8 mouse cellular contexts compared by ENCODE assay signal in the genomic region with DNA sequence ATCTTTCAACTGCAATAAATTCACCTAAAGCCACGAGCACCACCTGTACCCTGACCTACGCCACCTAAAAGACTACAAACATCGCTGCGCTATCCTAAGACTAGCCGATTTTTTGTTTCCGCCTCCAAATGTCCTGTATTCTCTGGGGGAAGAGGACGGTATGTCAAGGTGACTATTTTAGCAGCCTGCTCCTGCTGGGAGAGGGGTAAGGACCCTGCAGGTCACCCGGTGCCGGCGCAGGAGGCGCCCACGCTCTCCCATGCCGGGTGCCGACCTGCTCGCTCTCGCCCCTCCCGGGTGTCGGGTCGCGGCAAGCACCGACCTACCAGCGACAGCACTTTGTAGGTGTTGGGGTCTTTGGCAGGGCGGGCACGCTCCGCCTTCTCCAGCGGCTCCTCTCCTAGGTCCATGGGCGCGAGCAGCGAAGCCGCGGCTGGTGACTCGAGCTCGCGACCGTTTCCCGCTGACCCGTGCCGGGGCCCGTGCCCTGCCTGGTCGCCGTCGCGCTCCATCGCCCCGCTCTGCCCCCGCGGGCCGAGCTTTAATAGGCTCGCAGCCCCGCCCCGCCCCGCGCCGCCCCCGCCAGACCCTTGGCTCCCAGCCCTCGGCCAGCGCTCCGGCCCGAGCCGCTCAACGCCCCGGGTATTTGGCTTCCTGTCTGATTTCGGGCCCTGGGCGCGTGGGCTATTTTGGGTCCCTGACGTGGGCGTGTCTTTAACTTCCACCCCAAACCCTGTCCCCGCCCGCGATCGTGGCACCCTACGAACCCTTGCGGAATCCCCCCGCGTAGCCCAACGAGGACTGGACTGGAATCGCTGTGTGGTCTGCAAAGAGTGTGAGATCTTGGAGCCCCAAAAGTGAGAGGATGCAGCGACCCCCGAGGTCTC. TPM values are rescaled to one million over a fixed set of nuclear protein-coding genes. Genes with fewer than 3 reads are reported as not detected.
DNase-seq lines count a peak whose midpoint lies in the region; ATAC-seq and TF ChIP-seq lines count a peak whose summit lies in the region.

Gene Enpp1 (minus strand): TSS at position 680 of the 887 bp plus-strand sequence.

- H3K27ac ChIP-seq in embryonic facial prominence, embryonic 13.5 days: no peak within 1 kb of the TSS
- H3K27ac ChIP-seq in heart, embryonic 11.5 days (ENCODE audit: low read depth, low read length): no peak within 1 kb of the TSS
- 0 out of 2 replicates have a peak within 1 kb of the TSS, but pooled peaks have one; percentile 35 for H3K27ac ChIP-seq in liver, postnatal 0 days (ENCODE audit: low read depth)
- no peak within 1 kb of the TSS for H3K27ac ChIP-seq in neural tube, embryonic 11.5 days (ENCODE audit: low read depth, low read length)
- H3K27ac ChIP-seq in stomach, embryonic 15.5 days: no peak within 1 kb of the TSS

- TF ChIP-seq CTCF in liver, postnatal 0 days (IDR thresholded peaks at IDR 0.05; ENCODE audit: low read depth): 0 out of 2 replicates have a peak, but pooled peaks have one; percentile 3

- under 1% methylated on average over 79 of the region's 79 CpGs for WGBS in embryonic facial prominence, embryonic 13.5 days
- WGBS in heart, embryonic 11.5 days (ENCODE audit: insufficient replicate concordance): under 1% methylated on average over 71 of the region's 79 CpGs
- 1% methylated on average over 72 of the region's 79 CpGs for WGBS in liver, postnatal 0 days (ENCODE audit: insufficient replicate concordance)
- WGBS in neural tube, embryonic 11.5 days: under 1% methylated on average over 79 of the region's 79 CpGs
- under 1% methylated on average over 74 of the region's 79 CpGs for WGBS in stomach, embryonic 15.5 days

- no peaks in the 10 kb centered on the region for H3K36me3 ChIP-seq in embryonic facial prominence, embryonic 13.5 days
- no peaks in the 10 kb centered on the region for H3K36me3 ChIP-seq in heart, embryonic 11.5 days (ENCODE audit: control insufficient read depth, insufficient read depth, low read length)
- H3K36me3 ChIP-seq in liver, postnatal 0 days (replicated peaks; ENCODE audit: insufficient read depth, low read length): no peaks in the 10 kb centered on the region
- H3K36me3 ChIP-seq in neural tube, embryonic 11.5 days (ENCODE audit: control insufficient read depth, insufficient read depth, low read length): no peaks in the 10 kb centered on the region
- H3K36me3 ChIP-seq in stomach, embryonic 15.5 days: no peaks in the 10 kb centered on the region

- peaks cover 40% of the 10 kb centered on the region for H3K27me3 ChIP-seq in embryonic facial prominence, embryonic 13.5 days
- peaks cover 7% of the 10 kb centered on the region; the same call in 1 of the 2 replicates for H3K27me3 ChIP-seq in heart, embryonic 11.5 days (ENCODE audit: control insufficient read depth, insufficient read depth, low read length)
- H3K27me3 ChIP-seq in liver, postnatal 0 days (ENCODE audit: insufficient read depth, low read length): no peaks in the 10 kb centered on the region
- 0 out of 2 replicates have a peak, but pooled peaks cover 3% of the 10 kb centered on the region for H3K27me3 ChIP-seq in neural tube, embryonic 11.5 days (ENCODE audit: control insufficient read depth, insufficient read depth, low read length)
- H3K27me3 ChIP-seq in stomach, embryonic 15.5 days (replicated peaks): no peaks in the 10 kb centered on the region

- TF ChIP-seq EP300 in liver, postnatal 0 days (IDR thresholded peaks at IDR 0.05; ENCODE audit: low read depth): no peak

- H3K4me3 ChIP-seq in embryonic facial prominence, embryonic 13.5 days: peak within 1 kb of the TSS; percentile 64
- peak within 1 kb of the TSS; percentile 74 for H3K4me3 ChIP-seq in heart, embryonic 11.5 days (ENCODE audit: low read depth, low read length)
- peak within 1 kb of the TSS; percentile 72 for H3K4me3 ChIP-seq in liver, postnatal 0 days (ENCODE audit: low read depth, low read length)
- H3K4me3 ChIP-seq in neural tube, embryonic 11.5 days (ENCODE audit: low read depth, low read length): peak within 1 kb of the TSS; percentile 57
- H3K4me3 ChIP-seq in stomach, embryonic 15.5 days (replicated peaks): peak within 1 kb of the TSS; percentile 66

- H3K9ac ChIP-seq in embryonic facial prominence, embryonic 13.5 days: peak within 1 kb of the TSS; percentile 73
- peak within 1 kb of the TSS; percentile 72 for H3K9ac ChIP-seq in heart, embryonic 11.5 days (ENCODE audit: low read depth, low read length)
- H3K9ac ChIP-seq in liver, postnatal 0 days (replicated peaks): peak within 1 kb of the TSS; percentile 70
- H3K9ac ChIP-seq in neural tube, embryonic 11.5 days (ENCODE audit: low read length): peak within 1 kb of the TSS; percentile 43
- peak within 1 kb of the TSS; percentile 47 for H3K9ac ChIP-seq in stomach, embryonic 15.5 days

- DNase-seq in A20 (ENCODE audit: low read depth, low spot score): peak; percentile 87
- peak; percentile 79 for DNase-seq in adrenal gland, adult 2 months
- DNase-seq in kidney, adult 9 months: peak; percentile 80
- DNase-seq in liver, postnatal 0 days: peak; percentile 79
- DNase-seq in neural tube, embryonic 11.5 days (ENCODE audit: low spot score): peak; percentile 60

- H3K9me3 ChIP-seq in embryonic facial prominence, embryonic 13.5 days: no peaks in the 10 kb centered on the region
- H3K9me3 ChIP-seq in heart, embryonic 11.5 days (replicated peaks; ENCODE audit: control insufficient read depth, low read length): no peaks in the 10 kb centered on the region
- no peaks in the 10 kb centered on the region for H3K9me3 ChIP-seq in liver, postnatal 0 days (ENCODE audit: low read length)
- no peaks in the 10 kb centered on the region for H3K9me3 ChIP-seq in neural tube, embryonic 11.5 days (ENCODE audit: control insufficient read depth, low read length)
- H3K9me3 ChIP-seq in stomach, embryonic 15.5 days: no peaks in the 10 kb centered on the region

- ATAC-seq in embryonic facial prominence, embryonic 13.5 days (ENCODE audit: insufficient number of reproducible peaks, insufficient read depth, low FRiP score, low TSS enrichment, low read depth): 0 out of 2 replicates have a peak, but pooled peaks have one; percentile 64
- peak; percentile 69 for ATAC-seq in heart, embryonic 11.5 days (replicated peaks; ENCODE audit: insufficient number of reproducible peaks, low FRiP score, low TSS enrichment)
- ATAC-seq in liver, postnatal 0 days: peak; percentile 91
- peak; percentile 79 for ATAC-seq in neural tube, embryonic 11.5 days (ENCODE audit: insufficient read depth, low FRiP score, low TSS enrichment)
- ATAC-seq in stomach, embryonic 15.5 days (ENCODE audit: insufficient read depth, low FRiP score, low read depth): peak; percentile 81

- peak within 1 kb of the TSS; percentile 96 for H3K4me2 ChIP-seq in embryonic facial prominence, embryonic 13.5 days
- peak within 1 kb of the TSS; percentile 90 for H3K4me2 ChIP-seq in heart, embryonic 11.5 days
- H3K4me2 ChIP-seq in liver, postnatal 0 days (ENCODE audit: low read depth, low read length): peak within 1 kb of the TSS; percentile 98
- H3K4me2 ChIP-seq in neural tube, embryonic 11.5 days (ENCODE audit: low read depth): peak within 1 kb of the TSS; percentile 90
- peak within 1 kb of the TSS; percentile 98 for H3K4me2 ChIP-seq in stomach, embryonic 15.5 days

- peaks cover 9% of the 10 kb centered on the region; the same call in 1 of the 2 replicates for H3K4me1 ChIP-seq in embryonic facial prominence, embryonic 13.5 days
- peaks cover 4% of the 10 kb centered on the region; the same call in 1 of the 2 replicates for H3K4me1 ChIP-seq in heart, embryonic 11.5 days (ENCODE audit: control insufficient read depth, insufficient read depth, low read length)
- H3K4me1 ChIP-seq in liver, postnatal 0 days (ENCODE audit: insufficient read depth): peaks cover 10% of the 10 kb centered on the region; the same call in 1 of the 2 replicates
- H3K4me1 ChIP-seq in neural tube, embryonic 11.5 days (ENCODE audit: control insufficient read depth, insufficient read depth, low read length): no peaks in the 10 kb centered on the region
- H3K4me1 ChIP-seq in stomach, embryonic 15.5 days: no peaks in the 10 kb centered on the region

RNA-seq across cellular contexts. Expression of gene Enpp1, which starts in this region (rescaled TPM):
- total RNA-seq in adrenal gland, adult 2 months (2021): 1 to 10 TPM; 2.9 to 3.5 TPM
- polyA plus RNA-seq in adrenal gland, adult 2 months (2012; rRNA removed): 0.18 and 0.39 TPM in 2 replicates
- polyA plus RNA-seq in embryonic facial prominence, embryonic 13.5 days (2015; fragmentation: Nextera tagmentation; extraction: Ambion mirVana): 3.2 and 5.1 TPM in 2 replicates
- polyA plus RNA-seq in heart, embryonic 11.5 days (2014; fragmentation: Nextera tagmentation; extraction: Ambion mirVana): 6.3 and 8.2 TPM in 2 replicates
- polyA plus RNA-seq in liver, postnatal 0 days (2015; fragmentation: Nextera tagmentation; extraction: Ambion mirVana): 2.9 TPM in 2 replicates
- 0.54 and 0.65 TPM in 2 replicates for polyA plus RNA-seq in neural tube, embryonic 11.5 days (2014; fragmentation: Nextera tagmentation; extraction: Ambion mirVana)
- 6.1 and 6.8 TPM in 2 replicates for polyA plus RNA-seq in stomach, embryonic 15.5 days (2015; fragmentation: Nextera tagmentation; extraction: Ambion mirVana)

Comparison
In these comparisons a context has a peak if more than half of its experiments do, and no peak if none do; other contexts are left out.
1. Peak in DNase-seq, ATAC-seq, H3K4me3 ChIP-seq, H3K9ac ChIP-seq and H3K4me2 ChIP-seq in neural tube, embryonic 11.5 days; RNA of the gene not detected or under 1 TPM.